ENCODE assay signal across 8 mouse cellular contexts in the genomic region with DNA sequence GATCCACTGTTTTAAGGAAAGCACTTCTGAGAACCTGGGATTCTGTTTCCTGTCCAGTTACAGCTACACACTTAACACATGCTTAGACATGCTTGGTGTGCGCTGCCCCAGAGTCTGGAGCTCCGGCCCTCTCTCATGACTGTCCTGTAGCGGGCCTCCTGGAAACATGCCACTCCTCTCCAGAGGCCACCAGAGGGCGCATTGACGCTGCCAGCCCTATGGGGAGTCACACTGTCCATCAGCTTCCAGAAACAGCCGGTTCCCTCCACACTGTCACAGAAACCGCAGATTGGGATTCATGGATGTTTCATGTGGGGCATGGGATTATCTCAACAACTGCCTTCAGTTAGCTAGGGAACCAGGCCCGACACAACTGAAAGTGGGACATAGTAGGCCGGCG. TPM values are rescaled to one million over a fixed set of nuclear protein-coding genes. Genes with fewer than 3 reads are reported as not detected.
A peak's percentile ranks its signal among the peaks of the same experiment; 100 is the strongest.
DNase-seq lines count a peak whose midpoint lies in the region; ATAC-seq and TF ChIP-seq lines count a peak whose summit lies in the region.

No protein-coding gene starts in this region.

- WGBS in embryonic facial prominence, embryonic 14.5 days = 21% methylated on average over 10 of the region's 10 CpGs
- WGBS in heart, embryonic 10.5 days = 29% methylated on average over 10 of the region's 10 CpGs
- 28% methylated on average over 10 of the region's 10 CpGs for WGBS in kidney, postnatal 0 days
- 28% methylated on average over 10 of the region's 10 CpGs for WGBS in liver, adult 2 months
- 25% methylated on average over 10 of the region's 10 CpGs for WGBS in stomach, embryonic 15.5 days

- ATAC-seq in embryonic facial prominence, embryonic 14.5 days (ENCODE audit: low read depth) = peak; percentile 69
- ATAC-seq in kidney, postnatal 0 days (replicated peaks; ENCODE audit: low FRiP score, low read depth) = peak; percentile 58
- ATAC-seq in stomach, embryonic 15.5 days (ENCODE audit: insufficient read depth, low FRiP score, low read depth) = peak; percentile 51; the same call in 1 of the 2 replicates

- H3K4me2 ChIP-seq in embryonic facial prominence, embryonic 14.5 days (ENCODE audit: low read depth, low read length) = no peak overlapping the region
- H3K4me2 ChIP-seq in kidney, postnatal 0 days (ENCODE audit: low read length) = no peak overlapping the region
- H3K4me2 ChIP-seq in stomach, embryonic 15.5 days = no peak overlapping the region

- no peaks in the 10 kb centered on the region for H3K9me3 ChIP-seq in embryonic facial prominence, embryonic 14.5 days (ENCODE audit: control insufficient read depth, low read length)
- no peaks in the 10 kb centered on the region for H3K9me3 ChIP-seq in heart, embryonic 10.5 days
- H3K9me3 ChIP-seq in kidney, postnatal 0 days (replicated peaks; ENCODE audit: low read length) = no peaks in the 10 kb centered on the region
- no peaks in the 10 kb centered on the region for H3K9me3 ChIP-seq in stomach, embryonic 15.5 days

- H3K36me3 ChIP-seq in embryonic facial prominence, embryonic 14.5 days (ENCODE audit: control insufficient read depth, insufficient read depth, low read length) = peaks cover 64% of the 10 kb centered on the region; the same call in 1 of the 2 replicates
- peaks cover 29% of the 10 kb centered on the region for H3K36me3 ChIP-seq in heart, embryonic 10.5 days
- H3K36me3 ChIP-seq in kidney, postnatal 0 days (ENCODE audit: insufficient read depth, low read length) = peaks cover 27% of the 10 kb centered on the region
- no peaks in the 10 kb centered on the region for H3K36me3 ChIP-seq in liver, adult 2 months (ENCODE audit: control insufficient read depth, insufficient read depth, low read length)
- H3K36me3 ChIP-seq in stomach, embryonic 15.5 days = peaks cover 3% of the 10 kb centered on the region; the same call in 1 of the 2 replicates

- no peaks in the 10 kb centered on the region for H3K27me3 ChIP-seq in embryonic facial prominence, embryonic 14.5 days (replicated peaks; ENCODE audit: control insufficient read depth, insufficient read depth, low read length)
- H3K27me3 ChIP-seq in heart, embryonic 10.5 days (ENCODE audit: insufficient read depth, poor library complexity, severe bottlenecking) = peaks cover 52% of the 10 kb centered on the region
- H3K27me3 ChIP-seq in kidney, postnatal 0 days (ENCODE audit: insufficient read depth, low read length) = no peaks in the 10 kb centered on the region
- H3K27me3 ChIP-seq in liver, adult 2 months (ENCODE audit: control insufficient read depth, insufficient read depth, low read length) = no peaks in the 10 kb centered on the region
- H3K27me3 ChIP-seq in stomach, embryonic 15.5 days (replicated peaks) = no peaks in the 10 kb centered on the region

- H3K79me2 ChIP-seq in liver, adult 2 months (ENCODE audit: control insufficient read depth, insufficient read depth, low read length) = no peaks in the 10 kb centered on the region

- peak; percentile 62 for DNase-seq in 416B (ENCODE audit: low read depth)
- peak; percentile 87 to 89 for DNase-seq in adrenal gland, postnatal 36 days
- DNase-seq in embryonic facial prominence, embryonic 14.5 days (ENCODE audit: low spot score) = peak; percentile 90
- peak; percentile 93 for DNase-seq in heart, embryonic 10.5 days (ENCODE audit: low spot score)
- peak; percentile 93 for DNase-seq in kidney, postnatal 0 days (ENCODE audit: low spot score)
- peak; percentile 45 for DNase-seq in liver, adult 2 months (ENCODE audit: extremely low read depth, low read depth, low spot score)
- peak; percentile 87 for DNase-seq in neural tube, embryonic 10.5 days (ENCODE audit: extremely low spot score, low spot score)

- no peak overlapping the region for H3K27ac ChIP-seq in embryonic facial prominence, embryonic 14.5 days (replicated peaks; ENCODE audit: low read depth, low read length)
- H3K27ac ChIP-seq in heart, embryonic 10.5 days = no peak overlapping the region
- no peak overlapping the region for H3K27ac ChIP-seq in kidney, postnatal 0 days
- H3K27ac ChIP-seq in liver, adult 2 months (replicated peaks; ENCODE audit: insufficient read depth, low read depth, low read length) = no peak overlapping the region
- no peak overlapping the region for H3K27ac ChIP-seq in stomach, embryonic 15.5 days

- no peak overlapping the region for H3K4me3 ChIP-seq in embryonic facial prominence, embryonic 14.5 days (ENCODE audit: low read depth, low read length)
- H3K4me3 ChIP-seq in heart, embryonic 10.5 days = no peak overlapping the region
- H3K4me3 ChIP-seq in kidney, postnatal 0 days (replicated peaks; ENCODE audit: low read depth, low read length) = no peak overlapping the region
- H3K4me3 ChIP-seq in liver, adult 2 months (ENCODE audit: insufficient read depth, low read depth, low read length) = no peak overlapping the region
- no peak overlapping the region for H3K4me3 ChIP-seq in stomach, embryonic 15.5 days (replicated peaks)

- H3K9ac ChIP-seq in embryonic facial prominence, embryonic 14.5 days (ENCODE audit: low read depth, low read length) = no peak overlapping the region
- H3K9ac ChIP-seq in kidney, postnatal 0 days (ENCODE audit: low read depth, low read length) = no peak overlapping the region
- no peak overlapping the region for H3K9ac ChIP-seq in liver, adult 2 months (ENCODE audit: low read depth, low read length)
- no peak overlapping the region for H3K9ac ChIP-seq in stomach, embryonic 15.5 days

- H3K4me1 ChIP-seq in embryonic facial prominence, embryonic 14.5 days (ENCODE audit: control insufficient read depth, insufficient read depth, low read length) = no peaks in the 10 kb centered on the region
- H3K4me1 ChIP-seq in heart, embryonic 10.5 days = peaks cover 55% of the 10 kb centered on the region
- H3K4me1 ChIP-seq in kidney, postnatal 0 days (replicated peaks; ENCODE audit: insufficient read depth, low read length) = no peaks in the 10 kb centered on the region
- no peaks in the 10 kb centered on the region for H3K4me1 ChIP-seq in liver, adult 2 months (ENCODE audit: control insufficient read depth, insufficient read depth, low read length)
- H3K4me1 ChIP-seq in stomach, embryonic 15.5 days = 0 out of 2 replicates have a peak, but pooled peaks cover 4% of the 10 kb centered on the region

- TF ChIP-seq CTCF in kidney, postnatal 0 days (IDR thresholded peaks at IDR 0.05; ENCODE audit: low read depth) = peak; percentile 97
- TF ChIP-seq CTCF in liver, adult 2 months (IDR thresholded peaks at IDR 0.05; ENCODE audit: low read depth, low read length) = peak; percentile 97

- no peak for TF ChIP-seq POLR2A in liver, adult 2 months (IDR thresholded peaks at IDR 0.05; ENCODE audit: extremely low read depth, insufficient read depth, low read length)

RNA-seq across cellular contexts. Expression of gene Pitpnb, which starts 57.0 kb away (rescaled TPM):
- total RNA-seq in adrenal gland, postnatal 36 days (2021) = 10 to 100 TPM; 74.2 to 74.8 TPM
- polyA plus RNA-seq in embryonic facial prominence, embryonic 14.5 days (2014; fragmentation: Nextera tagmentation; extraction: Ambion mirVana) = 99.7 and 102 TPM in 2 replicates
- polyA plus RNA-seq in heart, embryonic 10.5 days (2016; fragmentation: Nextera tagmentation; extraction: Ambion mirVana) = 93.7 and 105 TPM in 2 replicates
- 75.5 and 84.9 TPM in 2 replicates for polyA plus RNA-seq in kidney, postnatal 0 days (2015; fragmentation: Nextera tagmentation; extraction: Ambion mirVana)
- 19.3 and 23.4 TPM in 2 replicates for total RNA-seq in liver, adult 2 months (2014; rRNA removed)
- 45.2 and 48.6 TPM in 2 replicates for polyA plus RNA-seq in liver, adult 2 months (2012; rRNA removed)
- polyA plus RNA-seq in stomach, embryonic 15.5 days (2015; fragmentation: Nextera tagmentation; extraction: Ambion mirVana) = 96.4 and 104 TPM in 2 replicates
